Mouse (Mus musculus): ENCODE measurements at regions not wholly inside any gene's neighbourhood (a gene's known extent, or its start where the extent isn't known, plus 50 kb on each side); places are given as distances from the start of the nearest gene placed in this dataset.
"Not testable (repeated sequence)": the region's sequence is repeated elsewhere in the genome, so short reads cannot be mapped to it uniquely, and the experiment has no call there.

GRCm38 (mm10) chr12:9760818-9761217 is 190.9 kb downstream of the Osr1 start:
- Histone ChIP-seq H3K27ac (no peak overlapping the region), H3K4me2 (no peak overlapping the region), H3K9ac (no peak overlapping the region), H3K4me1 (no peaks in the 10 kb centered on the region), H3K27me3 (replicated peaks) (no peaks in the 10 kb centered on the region), H3K4me3 (replicated peaks) (no peak overlapping the region), H3K36me3 (no peaks in the 10 kb centered on the region), H3K9me3 (no peaks in the 10 kb centered on the region)
- WGBS = 56% methylated on average over 5 of the region's 5 CpGs
- ATAC-seq (ENCODE audit: insufficient read depth, low FRiP score, low read depth) = no peak

- ATAC-seq (ENCODE audit: insufficient read depth, low FRiP score, low read depth); H3K4me1 ChIP-seq; H3K4me2 ChIP-seq; H3K36me3 ChIP-seq; H3K27ac ChIP-seq; H3K27me3 ChIP-seq (replicated peaks); H3K9ac ChIP-seq; H3K4me3 ChIP-seq (replicated peaks); H3K9me3 ChIP-seq: not testable (repeated sequence)
- 43% methylated on average over 2 of the region's 2 CpGs for WGBS
Observed at GRCm38 (mm10) chr12:9762291-9762811, 192.4 kb downstream of the Osr1 start.

GRCm38 (mm10) chr12:9762842-9763241 is 192.9 kb downstream of the Osr1 start:
- no peak overlapping the region for H3K4me3 ChIP-seq (replicated peaks)
- H3K4me2 ChIP-seq = no peak overlapping the region
- no peak for ATAC-seq (ENCODE audit: insufficient read depth, low FRiP score, low read depth)
- no peak overlapping the region for H3K9ac ChIP-seq
- no peaks in the 10 kb centered on the region for H3K9me3 ChIP-seq
- no peak overlapping the region for H3K27ac ChIP-seq
- 92% methylated on average over 2 of the region's 2 CpGs for WGBS
- H3K4me1 ChIP-seq = no peaks in the 10 kb centered on the region
- no peaks in the 10 kb centered on the region for H3K27me3 ChIP-seq (replicated peaks)
- no peaks in the 10 kb centered on the region for H3K36me3 ChIP-seq

GRCm38 (mm10) chr12:9770908-9771307 is 201.0 kb downstream of the Osr1 start:
- H3K4me2 ChIP-seq = no peak overlapping the region
- no peak for ATAC-seq (ENCODE audit: insufficient read depth, low FRiP score, low read depth)
- H3K9ac ChIP-seq = no peak overlapping the region
- H3K36me3 ChIP-seq = no peaks in the 10 kb centered on the region
- H3K4me1 ChIP-seq = no peaks in the 10 kb centered on the region
- H3K27ac ChIP-seq = no peak overlapping the region
- H3K9me3 ChIP-seq = no peaks in the 10 kb centered on the region
- 72% methylated on average over 4 of the region's 4 CpGs for WGBS
- no peak overlapping the region for H3K4me3 ChIP-seq (replicated peaks)
- H3K27me3 ChIP-seq (replicated peaks) = no peaks in the 10 kb centered on the region

- H3K4me1 ChIP-seq = no peaks in the 10 kb centered on the region
- ATAC-seq (ENCODE audit: insufficient read depth, low FRiP score, low read depth) = no peak
- no peak overlapping the region for H3K27ac ChIP-seq
- H3K36me3 ChIP-seq = no peaks in the 10 kb centered on the region
- H3K4me3 ChIP-seq (replicated peaks) = no peak overlapping the region
- H3K27me3 ChIP-seq (replicated peaks) = no peaks in the 10 kb centered on the region
- H3K9ac ChIP-seq = no peak overlapping the region
- H3K4me2 ChIP-seq = no peak overlapping the region
- WGBS = 70% methylated on average over 1 of the region's 1 CpGs
- no peaks in the 10 kb centered on the region for H3K9me3 ChIP-seq
Observed at GRCm38 (mm10) chr12:9772875-9773274, 203.0 kb downstream of the Osr1 start.

GRCm38 (mm10) chr12:9802284-9802683 is 232.4 kb downstream of the Osr1 start:
- H3K4me2 ChIP-seq = no peak overlapping the region
- no peaks in the 10 kb centered on the region for H3K4me1 ChIP-seq
- no peaks in the 10 kb centered on the region for H3K36me3 ChIP-seq
- WGBS = 39% methylated on average over 3 of the region's 3 CpGs
- no peak overlapping the region for H3K27ac ChIP-seq
- no peaks in the 10 kb centered on the region for H3K9me3 ChIP-seq
- H3K27me3 ChIP-seq (replicated peaks) = no peaks in the 10 kb centered on the region
- ATAC-seq (ENCODE audit: insufficient read depth, low FRiP score, low read depth) = no peak
- no peak overlapping the region for H3K4me3 ChIP-seq (replicated peaks)
- H3K9ac ChIP-seq = no peak overlapping the region

- no peak for ATAC-seq (ENCODE audit: insufficient read depth, low FRiP score, low read depth)
Observed at GRCm38 (mm10) chr12:9807406-9807805, 237.5 kb downstream of the Osr1 start.

GRCm38 (mm10) chr12:9833273-9833672 is 263.4 kb downstream of the Osr1 start:
- no peak overlapping the region for H3K4me3 ChIP-seq (replicated peaks)
- no peak overlapping the region for H3K9ac ChIP-seq
- no peak overlapping the region for H3K27ac ChIP-seq
- H3K9me3 ChIP-seq = no peaks in the 10 kb centered on the region
- WGBS = 61% methylated on average over 3 of the region's 3 CpGs
- H3K27me3 ChIP-seq (replicated peaks) = no peaks in the 10 kb centered on the region
- H3K4me1 ChIP-seq = no peaks in the 10 kb centered on the region
- no peak overlapping the region for H3K4me2 ChIP-seq
- ATAC-seq (ENCODE audit: insufficient read depth, low FRiP score, low read depth) = no peak
- H3K36me3 ChIP-seq = no peaks in the 10 kb centered on the region

More at GRCm38 (mm10) chr12:9807406-9807805, 237.5 kb downstream of the Osr1 start:
- no peaks in the 10 kb centered on the region for H3K36me3 ChIP-seq
- no peaks in the 10 kb centered on the region for H3K4me1 ChIP-seq
- WGBS = 70% methylated on average over 1 of the region's 1 CpGs
- no peak overlapping the region for H3K4me3 ChIP-seq (replicated peaks)
- H3K9ac ChIP-seq = no peak overlapping the region
- no peak overlapping the region for H3K4me2 ChIP-seq
- H3K9me3 ChIP-seq = no peaks in the 10 kb centered on the region
- H3K27ac ChIP-seq = no peak overlapping the region
- H3K27me3 ChIP-seq (replicated peaks) = no peaks in the 10 kb centered on the region

- no peak overlapping the region for H3K4me2 ChIP-seq
- no peak overlapping the region for H3K4me3 ChIP-seq (replicated peaks)
- H3K27ac ChIP-seq = no peak overlapping the region
- H3K27me3 ChIP-seq (replicated peaks) = no peaks in the 10 kb centered on the region
- H3K9me3 ChIP-seq = no peaks in the 10 kb centered on the region
- H3K9ac ChIP-seq = no peak overlapping the region
- no peaks in the 10 kb centered on the region for H3K4me1 ChIP-seq
- no peaks in the 10 kb centered on the region for H3K36me3 ChIP-seq
- ATAC-seq (ENCODE audit: insufficient read depth, low FRiP score, low read depth) = no peak
- WGBS = 71% methylated on average over 5 of the region's 5 CpGs
Observed at GRCm38 (mm10) chr12:9839198-9839845, 269.4 kb downstream of the Osr1 start.

GRCm38 (mm10) chr12:9839949-9840348 is 270.0 kb downstream of the Osr1 start:
- no peak overlapping the region for H3K4me3 ChIP-seq (replicated peaks)
- H3K4me2 ChIP-seq = no peak overlapping the region
- no peak for ATAC-seq (ENCODE audit: insufficient read depth, low FRiP score, low read depth)
- H3K4me1 ChIP-seq = no peaks in the 10 kb centered on the region
- H3K36me3 ChIP-seq = no peaks in the 10 kb centered on the region
- no peak overlapping the region for H3K9ac ChIP-seq
- H3K27ac ChIP-seq = no peak overlapping the region
- no peaks in the 10 kb centered on the region for H3K27me3 ChIP-seq (replicated peaks)
- WGBS = 41% methylated on average over 2 of the region's 2 CpGs
- no peaks in the 10 kb centered on the region for H3K9me3 ChIP-seq

- H3K4me3 ChIP-seq (replicated peaks) = no peak overlapping the region
- no peak overlapping the region for H3K4me2 ChIP-seq
- H3K9me3 ChIP-seq = no peaks in the 10 kb centered on the region
- 51% methylated on average over 2 of the region's 2 CpGs for WGBS
- ATAC-seq (ENCODE audit: insufficient read depth, low FRiP score, low read depth) = no peak
- H3K27ac ChIP-seq = no peak overlapping the region
- H3K36me3 ChIP-seq = no peaks in the 10 kb centered on the region
- no peaks in the 10 kb centered on the region for H3K27me3 ChIP-seq (replicated peaks)
- no peak overlapping the region for H3K9ac ChIP-seq
- no peaks in the 10 kb centered on the region for H3K4me1 ChIP-seq
Observed at GRCm38 (mm10) chr12:9847034-9847433, 277.1 kb downstream of the Osr1 start.

- Histone ChIP-seq H3K4me2 (no peak overlapping the region), H3K4me3 (replicated peaks) (no peak overlapping the region), H3K9me3 (no peaks in the 10 kb centered on the region), H3K36me3 (no peaks in the 10 kb centered on the region), H3K9ac (no peak overlapping the region), H3K27ac (no peak overlapping the region), H3K4me1 (no peaks in the 10 kb centered on the region), H3K27me3 (replicated peaks) (no peaks in the 10 kb centered on the region)
- WGBS = 55% methylated on average over 7 of the region's 7 CpGs
- ATAC-seq (ENCODE audit: insufficient read depth, low FRiP score, low read depth) = no peak
Observed at GRCm38 (mm10) chr12:9847465-9848205, 277.7 kb downstream of the Osr1 start.

Data from stomach, embryonic 15.5 days (tissue).